Mouse (Mus musculus): ENCODE measurements around the gene Fgfr1op. TPM values are rescaled to one million over a fixed set of nuclear protein-coding genes. Genes with fewer than 3 reads are reported as not detected.
"Not testable (repeated sequence)": the region's sequence is repeated elsewhere in the genome, so short reads cannot be mapped to it uniquely, and the experiment has no call there.

Gene Fgfr1op
- 10 to 100 TPM; 16.0 to 16.3 TPM for total RNA-seq (2021)
- long read RNA-seq, experiment 1, transcript Fgfr1op-201 (12 exons, 3,077 nt) = major isoform, 33 of 39 reads
- long read RNA-seq, experiment 1, partial matches to known transcripts = 1 of 39 reads
- long read RNA-seq, experiment 1, other reads (novel, unspliced or antisense) = 5 of 39 reads
- long read RNA-seq, experiment 2, transcript Fgfr1op-201 (12 exons, 3,077 nt) = major isoform, 26 of 37 reads
- long read RNA-seq, experiment 2, partial matches to known transcripts = 3 of 37 reads
- long read RNA-seq, experiment 2, other reads (novel, unspliced or antisense) = 7 of 37 reads

DNA sequence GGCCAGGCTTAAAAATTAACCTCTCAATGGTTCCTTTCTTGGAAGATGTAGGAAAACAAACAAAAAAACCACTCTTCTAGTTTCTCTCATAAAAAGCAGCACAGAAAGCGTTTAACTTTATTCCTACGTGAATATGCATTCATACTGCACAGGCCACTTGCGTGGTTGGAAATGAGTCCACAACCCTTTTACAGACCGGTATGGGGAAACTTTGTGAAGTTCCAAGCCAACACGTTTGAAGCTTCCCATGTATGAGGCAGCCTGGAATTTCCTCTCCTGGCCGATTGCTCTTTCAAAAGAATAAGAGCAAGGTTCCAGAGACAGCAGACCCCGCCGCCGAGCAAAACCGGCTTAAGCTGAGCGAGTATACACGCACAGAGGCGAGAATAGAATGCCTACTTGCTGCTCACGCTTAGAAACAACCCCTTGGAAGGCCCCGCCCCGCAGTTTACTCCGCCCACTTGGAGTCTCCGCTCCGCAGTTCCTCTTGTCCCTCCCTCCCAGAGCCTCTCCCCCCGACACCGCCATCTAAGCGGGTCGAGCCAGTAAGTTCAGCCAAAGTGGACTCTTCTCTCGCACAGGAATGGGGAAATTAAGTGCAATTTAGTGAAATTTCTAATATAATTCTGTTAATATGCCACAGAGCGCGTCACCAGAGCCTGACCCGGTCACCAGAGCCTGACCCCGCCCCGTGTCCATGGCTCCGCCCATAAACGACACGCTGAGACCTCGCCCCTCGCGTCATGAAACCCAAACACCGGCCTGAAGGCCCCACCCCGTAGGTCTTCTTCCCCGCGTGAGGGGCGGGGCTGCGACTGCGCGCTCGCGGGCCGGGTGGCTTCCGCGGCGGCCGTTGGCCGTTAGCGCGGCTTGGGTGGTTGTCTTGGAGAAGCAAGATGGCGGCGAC, at the start of gene Fgfr1op:
Gene Fgfr1op, plus strand, starts transcription at position 801 of the 907 bp plus-strand sequence.
- peak; percentile 72 to 91 for DNase-seq (ENCODE audit: low spot score in 2 of 2)

- DNase-seq (ENCODE audit: low spot score in 2 of 2) = not testable (repeated sequence)
Measured at GRCm38 (mm10) chr17:8116378-8116777, 48.9 kb upstream of the Fgfr1op start.

DNA sequence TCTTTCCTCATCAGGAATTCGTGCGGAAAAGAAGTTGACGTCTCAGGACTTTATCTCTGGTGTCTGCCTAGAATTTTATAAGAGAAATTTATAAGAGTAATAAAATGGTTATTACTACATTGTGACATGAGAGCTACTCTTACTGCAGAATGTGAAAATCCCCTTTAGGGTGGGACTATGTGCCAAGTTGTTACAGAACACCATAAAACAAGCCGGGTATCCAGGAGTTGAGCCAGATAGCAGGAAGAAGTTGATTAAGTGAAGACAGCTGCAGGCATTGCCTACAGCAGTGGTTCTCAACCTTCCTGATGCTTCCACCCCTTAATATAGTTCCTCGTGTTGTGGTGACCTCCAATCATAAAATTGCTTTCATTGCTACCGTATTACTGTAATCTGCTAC, 48.4 kb upstream of the Fgfr1op start:
- DNase-seq (ENCODE audit: low spot score in 2 of 2) = not testable (repeated sequence)

DNA sequence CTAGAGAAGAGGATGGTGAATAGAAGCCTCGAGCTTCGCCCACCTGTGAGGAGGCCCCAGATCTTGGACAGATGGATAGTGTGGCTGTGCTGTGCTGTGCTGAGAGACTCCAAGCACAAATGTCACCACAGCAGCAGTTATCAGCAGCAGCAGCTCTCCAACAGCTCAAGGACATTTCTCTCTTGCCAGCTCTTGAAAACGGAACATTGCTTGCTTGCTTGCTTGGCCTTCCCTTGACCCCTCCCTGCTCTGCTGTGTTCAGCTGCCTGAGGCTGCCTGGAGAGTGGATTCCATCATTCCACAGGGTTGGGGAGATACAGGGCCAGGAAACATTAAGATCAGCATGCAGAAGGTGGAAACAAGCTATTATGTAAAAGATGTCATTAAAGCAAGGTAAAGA, 42.3 kb upstream of the Fgfr1op start:
- DNase-seq (ENCODE audit: low spot score in 2 of 2) = not testable (repeated sequence)

DNA sequence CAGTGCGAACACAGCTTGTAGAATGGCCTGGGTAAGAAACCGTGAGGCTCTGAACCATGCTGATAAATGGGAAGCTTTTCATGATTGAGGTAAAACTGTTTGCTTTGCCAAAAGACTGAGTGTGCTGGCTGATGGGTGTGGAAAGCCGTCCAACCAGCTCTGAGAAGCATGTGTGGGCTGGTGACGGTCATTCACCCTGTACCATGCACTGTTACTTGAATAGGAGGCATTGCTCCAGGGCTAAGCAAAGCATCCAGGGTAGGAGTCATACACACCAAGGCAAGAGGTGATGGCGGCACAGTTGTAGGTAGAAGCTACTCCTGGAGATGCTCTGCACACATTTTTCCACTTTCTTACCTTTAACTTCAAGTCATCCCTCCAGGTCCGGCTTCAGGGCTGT, 40.7 kb upstream of the Fgfr1op start:
- DNase-seq (ENCODE audit: low spot score in 2 of 2) = not testable (repeated sequence)

- not testable (repeated sequence) for DNase-seq (ENCODE audit: low spot score in 2 of 2)
Measured at GRCm38 (mm10) chr17:8128326-8128993, 36.8 kb upstream of the Fgfr1op start.

DNA sequence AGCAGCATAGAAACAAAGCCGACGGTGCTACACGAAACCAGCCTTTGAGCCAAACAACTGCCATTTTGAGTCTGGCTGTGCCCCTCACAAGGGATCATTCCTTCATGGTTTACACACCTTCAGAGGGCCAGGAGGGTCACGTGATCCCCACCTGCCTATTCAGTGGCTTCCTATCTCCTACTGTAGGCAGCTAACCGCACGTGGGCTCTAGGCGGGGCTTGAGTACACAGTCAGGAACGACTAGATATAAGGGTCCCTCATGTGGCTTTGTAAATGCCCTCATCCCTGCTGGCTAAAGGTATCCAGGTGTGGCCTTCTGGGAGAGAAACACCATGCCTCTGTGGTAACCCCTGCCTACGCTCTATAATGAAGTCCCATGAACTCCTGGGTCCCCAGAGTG, 35.7 kb upstream of the Fgfr1op start:
- DNase-seq (ENCODE audit: low spot score in 2 of 2) = not testable (repeated sequence)

GRCm38 (mm10) chr17:8130849-8131248, 34.5 kb upstream of the Fgfr1op start:
- DNase-seq (ENCODE audit: low spot score in 2 of 2) = not testable (repeated sequence)

DNA sequence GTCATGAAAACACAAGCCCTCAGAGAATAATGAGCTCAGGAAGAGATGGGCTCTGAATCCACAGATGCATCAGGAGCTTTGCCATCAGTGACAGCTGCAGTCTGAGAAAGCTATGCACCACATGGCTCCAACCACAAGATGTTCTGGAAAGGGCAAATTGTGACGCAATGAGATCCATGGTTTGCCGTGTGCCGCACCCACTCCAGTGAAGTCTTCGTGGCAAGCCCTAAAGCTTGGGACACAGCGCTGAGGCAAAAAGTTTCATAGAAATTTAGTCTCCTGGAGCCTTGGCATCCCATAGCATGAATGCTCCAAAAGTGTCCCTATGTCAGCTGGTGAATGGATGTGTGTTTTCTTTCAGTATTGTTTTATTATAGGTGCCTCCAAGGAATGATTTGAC, 27.2 kb upstream of the Fgfr1op start:
- DNase-seq (ENCODE audit: low spot score in 2 of 2) = peak in 1 of 2 experiments; percentile 9

DNA sequence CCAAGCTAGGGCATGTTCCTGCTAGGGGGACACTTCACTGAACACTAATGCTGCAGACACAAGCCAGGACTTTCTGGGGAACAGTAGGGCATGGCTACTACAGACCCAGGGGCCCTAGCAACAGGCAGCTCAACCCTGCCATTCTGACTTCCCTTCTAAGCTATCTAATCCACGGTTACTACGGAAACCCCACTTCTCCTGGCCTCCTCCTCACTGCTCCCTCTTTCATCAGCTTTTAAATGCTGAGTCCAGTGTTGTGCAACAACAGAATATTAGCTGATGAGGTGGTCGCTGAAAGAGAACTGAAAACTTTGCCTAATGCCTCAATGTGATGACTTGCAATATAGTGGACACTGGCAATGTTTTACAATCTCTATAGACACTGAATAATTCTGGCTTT, 25.1 kb upstream of the Fgfr1op start:
- not testable (repeated sequence) for DNase-seq (ENCODE audit: low spot score in 2 of 2)

DNA sequence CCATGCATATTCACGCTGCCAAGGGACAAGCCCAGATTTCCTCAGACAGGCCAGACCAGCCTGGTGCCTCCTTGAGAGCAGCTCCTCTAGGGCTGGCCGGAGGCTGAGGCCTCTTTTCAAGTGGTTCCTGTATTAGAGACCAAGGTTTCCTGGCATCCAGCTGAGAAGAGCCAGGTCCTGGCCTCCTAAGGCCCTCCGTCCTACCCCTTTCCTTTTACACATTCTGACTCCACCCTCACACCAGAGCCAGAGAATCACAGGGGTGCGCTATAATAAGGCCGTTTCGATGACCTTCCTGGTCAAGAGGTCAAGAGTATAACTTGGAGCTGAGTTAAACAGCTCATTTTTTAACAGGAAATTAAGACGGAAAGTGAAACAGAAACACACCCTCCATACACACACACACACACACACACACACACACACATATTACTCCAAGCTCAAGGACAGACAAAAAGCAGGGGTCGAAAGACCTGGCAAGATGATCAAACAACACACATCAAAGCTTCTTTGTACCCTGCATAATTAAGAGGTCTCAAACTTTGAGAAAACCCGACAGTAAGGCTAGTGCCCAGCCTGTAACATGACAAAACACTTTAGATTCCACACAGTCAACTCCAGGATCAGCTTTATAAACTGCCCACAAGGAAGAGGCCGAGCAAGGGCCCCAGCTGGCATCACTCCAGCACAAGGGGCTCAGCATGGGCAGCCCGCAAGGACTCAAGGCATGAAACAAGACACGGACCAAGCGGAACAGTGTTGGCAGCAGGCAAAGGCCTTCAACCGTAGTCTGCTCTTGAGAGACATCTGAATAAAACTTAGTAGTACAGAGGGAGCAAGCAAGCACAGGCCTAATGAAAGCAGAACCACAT, 21.3 kb upstream of the Fgfr1op start:
- not testable (repeated sequence) for DNase-seq (ENCODE audit: low spot score in 2 of 2)

GRCm38 (mm10) chr17:8146931-8147330, 18.4 kb upstream of the Fgfr1op start:
- not testable (repeated sequence) for DNase-seq (ENCODE audit: low spot score in 2 of 2)

DNA sequence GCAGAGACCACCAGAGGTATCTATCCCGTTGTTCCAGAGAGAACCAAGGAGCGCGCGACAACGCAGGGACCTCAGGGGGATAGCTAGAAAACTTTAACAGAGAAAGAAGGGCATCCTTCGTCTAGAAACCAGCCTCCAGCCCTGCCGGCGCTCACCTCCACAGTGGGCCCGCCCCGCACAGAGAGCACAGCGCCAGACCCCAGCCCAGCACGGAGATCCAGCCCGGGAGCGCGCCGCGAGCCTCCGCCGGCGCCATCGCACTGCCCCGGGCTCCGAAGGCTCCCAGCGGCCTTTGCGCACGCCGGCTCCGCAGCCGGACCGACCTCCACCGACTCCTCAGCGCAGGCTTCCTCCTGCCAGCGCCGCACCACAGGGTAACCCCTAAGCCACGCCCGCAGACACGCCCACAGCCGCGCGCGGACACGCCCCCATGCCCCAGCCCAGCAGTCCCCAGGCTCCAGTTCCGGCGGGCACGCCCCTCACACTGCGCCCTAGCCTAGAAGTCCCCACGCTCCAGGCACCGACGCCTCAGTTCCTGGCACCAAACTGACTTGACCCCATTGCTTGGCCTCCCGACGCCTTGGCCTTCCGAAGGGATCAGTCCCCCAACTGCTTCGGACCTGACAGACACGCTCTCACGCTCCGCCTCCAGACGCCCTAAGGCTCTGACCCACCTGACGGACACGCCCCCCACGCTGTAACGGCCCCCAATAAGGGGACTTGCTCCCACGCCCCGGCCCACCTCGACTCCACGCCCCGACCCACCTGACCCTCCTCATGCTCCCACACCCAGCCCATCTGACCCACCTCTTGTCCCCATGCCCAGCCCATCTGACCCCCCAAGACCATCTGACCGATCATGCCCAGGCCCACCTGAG, 17.6 kb upstream of the Fgfr1op start, which contains the start of the genes Gm49673 and Rnaset2a:
Gene Gm49673, minus strand, starts transcription at position 350 of the 878 bp plus-strand sequence.
Gene Rnaset2a, minus strand, starts transcription at position 659 of the 878 bp plus-strand sequence.
- not testable (repeated sequence) for DNase-seq (ENCODE audit: low spot score in 2 of 2)

DNA sequence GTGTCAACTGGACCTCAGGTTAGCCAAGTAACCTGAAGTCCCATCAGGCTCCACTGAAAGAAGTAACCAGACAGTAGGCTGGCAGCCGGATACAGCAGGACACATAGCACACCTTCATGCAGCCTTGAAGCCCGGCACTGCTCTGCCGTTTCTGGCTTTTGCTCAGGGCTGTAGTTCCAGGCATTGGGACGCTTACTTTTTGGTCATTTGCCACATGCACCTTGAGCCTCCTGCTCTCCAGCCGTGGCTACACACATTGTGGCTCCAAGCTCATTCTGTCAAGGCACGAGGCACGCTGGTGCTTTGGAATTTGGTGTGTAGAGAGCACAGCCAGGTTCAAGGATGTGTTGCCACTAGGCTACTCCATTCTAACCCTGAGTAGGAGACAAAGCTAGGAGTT, 10.3 kb upstream of the Fgfr1op start:
- not testable (repeated sequence) for DNase-seq (ENCODE audit: low spot score in 2 of 2)

DNA sequence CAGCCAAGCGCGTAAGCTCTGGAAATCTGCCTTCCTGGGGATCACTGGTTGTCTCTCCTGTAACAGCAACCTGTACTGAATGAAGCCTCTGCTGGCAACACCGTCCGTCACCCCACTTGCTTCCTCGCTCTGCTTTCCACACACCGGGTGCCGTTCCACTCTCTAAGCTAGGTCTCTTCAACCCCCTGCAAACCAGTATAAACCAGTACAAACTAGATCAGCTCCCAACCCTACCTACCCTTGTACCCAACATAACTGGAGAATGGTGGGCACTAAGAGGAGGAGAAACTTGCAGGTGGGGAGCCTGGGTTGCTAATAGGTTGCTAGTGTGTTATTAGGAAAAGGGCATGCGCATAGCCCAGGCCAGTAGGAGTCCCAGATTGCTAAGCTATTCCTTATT, 9.3 kb upstream of the Fgfr1op start:
- not testable (repeated sequence) for DNase-seq (ENCODE audit: low spot score in 2 of 2)

DNA sequence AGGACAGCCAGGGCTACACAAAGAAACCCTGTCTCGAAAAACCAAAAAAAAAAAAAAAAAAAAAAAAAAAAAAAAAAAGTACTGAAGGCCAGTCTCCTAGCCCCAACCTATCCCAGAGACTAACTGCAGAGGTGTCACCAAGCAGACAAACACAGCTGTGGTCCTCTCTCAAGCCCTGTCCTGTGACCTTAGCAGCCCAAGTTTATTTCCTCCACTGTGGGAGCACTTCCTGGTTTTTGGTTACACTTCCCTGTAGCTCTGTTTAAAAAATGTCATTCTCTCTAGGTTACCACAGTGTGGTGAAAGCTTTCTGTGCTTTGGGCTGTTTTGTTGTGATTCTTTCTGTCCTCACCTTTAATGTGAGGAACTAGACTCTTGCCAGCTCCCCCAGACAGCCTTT, 6.7 kb upstream of the Fgfr1op start:
- not testable (repeated sequence) for DNase-seq (ENCODE audit: low spot score in 2 of 2)

- peak; percentile 9 to 41 for DNase-seq (ENCODE audit: low spot score in 2 of 2)
Measured at GRCm38 (mm10) chr17:8160969-8161368, 4.3 kb upstream of the Fgfr1op start.

DNA sequence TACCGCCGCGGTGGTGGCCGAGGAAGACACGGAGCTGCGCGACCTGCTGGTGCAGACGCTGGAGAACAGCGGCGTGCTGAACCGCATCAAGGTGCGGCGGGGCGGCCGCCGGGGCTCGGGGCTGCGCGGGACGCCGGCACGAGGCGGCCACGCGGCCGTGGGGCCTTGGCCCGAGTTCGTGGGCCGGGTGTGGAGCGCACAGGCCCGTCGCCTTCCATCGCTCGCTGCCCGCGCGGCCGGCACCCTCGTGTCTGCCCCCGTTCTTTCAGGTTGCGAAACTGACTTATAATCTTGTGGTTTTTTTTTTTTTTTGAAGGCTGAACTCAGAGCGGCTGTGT, 276 bp downstream of the Fgfr1op start:
- DNase-seq (ENCODE audit: low spot score in 2 of 2) = peak; percentile 27 to 53

DNA sequence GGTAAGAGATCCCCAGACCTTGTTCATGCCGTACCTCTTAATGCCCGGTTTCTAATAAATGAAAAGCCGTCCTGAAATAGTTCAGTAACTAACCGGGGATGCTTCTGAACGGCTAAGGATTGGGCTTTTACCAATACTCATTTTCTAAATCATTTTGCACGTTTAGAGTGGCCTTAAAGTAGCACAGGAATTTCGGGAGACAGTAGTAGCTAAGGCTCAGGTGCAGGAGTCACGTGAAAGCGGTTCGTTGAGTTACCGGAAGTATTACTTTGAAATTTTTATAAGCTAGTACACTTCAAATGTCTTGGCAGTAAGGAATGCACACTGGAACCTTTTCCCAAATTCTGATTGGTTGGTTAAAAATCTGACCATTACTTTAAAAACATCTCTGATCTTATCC, 676 bp downstream of the Fgfr1op start:
- DNase-seq (ENCODE audit: low spot score in 2 of 2) = not testable (repeated sequence)
